Mouse (Mus musculus) cortical plate, adult 2 months (tissue): ENCODE data around the gene Sec16b.

Source experiments
- CTCF ChIP-seq: fragments of 200-500 bp; IDR thresholded peaks from 2 replicates; pipeline ENCODE4 v1.5.1; 2011; ENCODE audit warnings: mild to moderate bottlenecking, control low read depth, low read length; ENCODE audit not compliant: insufficient read depth; ENCODE audit errors: extremely low read depth
- POLR2A ChIP-seq: fragments of 200-500 bp; IDR thresholded peaks from 2 replicates; pipeline ENCODE4 v1.6.1; 2011; ENCODE audit warnings: mild to moderate bottlenecking, low read length, control low read depth; ENCODE audit not compliant: insufficient read depth; ENCODE audit errors: extremely low read depth

- TF ChIP-seq CTCF (no peak), POLR2A (no peak)
These were observed 61.3 kb downstream of the Sec16b start for GRCm38 (mm10) chr1:157567819-157568218.
